In the genomic region with DNA sequence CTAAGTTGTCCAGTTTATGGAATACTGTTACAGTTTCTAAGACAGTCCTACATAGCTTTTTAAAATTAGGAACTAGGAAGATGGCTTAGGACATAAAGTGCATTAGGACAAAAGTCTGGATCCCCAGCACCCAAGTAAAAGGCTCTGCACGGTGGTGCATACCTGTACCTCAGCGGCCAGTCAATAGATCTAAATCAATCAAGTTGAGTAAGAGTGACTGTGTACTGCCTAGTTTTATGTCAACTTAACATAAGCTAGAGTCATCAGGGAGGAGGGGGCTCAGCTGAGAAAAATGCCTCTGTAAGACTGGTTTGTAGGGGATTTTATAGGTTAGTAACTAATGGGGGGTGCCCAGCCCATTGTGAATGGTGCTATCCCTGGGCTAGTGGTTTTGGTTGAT, we compare ENCODE assay signal across 21 mouse cellular contexts. TPM values are rescaled to one million over a fixed set of nuclear protein-coding genes. Genes with fewer than 3 reads are reported as not detected.
A peak's percentile ranks its signal among the peaks of the same experiment; 100 is the strongest.
DNase-seq lines count a peak whose midpoint lies in the region; ATAC-seq and TF ChIP-seq lines count a peak whose summit lies in the region.
"Had no signal": no experiment of that assay in that cellular context is flagged by ENCODE, and none has a peak within 500 bp of the region (broad histone marks: within the 10 kb centered on the region; RNA-seq: fewer than 3 reads in every experiment).

No protein-coding gene starts in this region.

- H3K27me3 ChIP-seq in heart, postnatal 0 days (ENCODE audit: control insufficient read depth, insufficient read depth, low read length), result no peaks in the 10 kb centered on the region
- H3K27me3 ChIP-seq in liver, adult 2 months (ENCODE audit: control insufficient read depth, insufficient read depth, low read length), result no peaks in the 10 kb centered on the region
- no peaks in the 10 kb centered on the region for H3K27me3 ChIP-seq in liver, embryonic 13.5 days
- no peaks in the 10 kb centered on the region for H3K27me3 ChIP-seq in liver, embryonic 16.5 days (ENCODE audit: control insufficient read depth, insufficient read depth, low read depth, low read length)
- H3K27me3 ChIP-seq: CH12.LX; megakaryocyte, embryonic 14.5 days; midbrain, embryonic 12.5 days had no signal

- peak overlapping the region; percentile 27 for H3K27ac ChIP-seq in heart, postnatal 0 days (ENCODE audit: low read depth)
- H3K27ac ChIP-seq in liver, adult 2 months (replicated peaks; ENCODE audit: insufficient read depth, low read depth, low read length), result peak overlapping the region; percentile 60
- H3K27ac ChIP-seq in liver, embryonic 13.5 days, result 0 out of 2 replicates have a peak overlapping the region, but pooled peaks have one; percentile 24
- 0 out of 2 replicates have a peak overlapping the region, but pooled peaks have one; percentile 27 for H3K27ac ChIP-seq in liver, embryonic 16.5 days (ENCODE audit: low read length)
- H3K27ac ChIP-seq: heart, adult 2 months; midbrain, embryonic 12.5 days had no signal

- no peaks in the 10 kb centered on the region for H3K9me3 ChIP-seq in heart, postnatal 0 days (replicated peaks; ENCODE audit: control insufficient read depth, low read length)
- H3K9me3 ChIP-seq in liver, embryonic 13.5 days (replicated peaks), result no peaks in the 10 kb centered on the region
- no peaks in the 10 kb centered on the region for H3K9me3 ChIP-seq in liver, embryonic 16.5 days (replicated peaks; ENCODE audit: control insufficient read depth, low read length)
- H3K9me3 ChIP-seq: megakaryocyte, embryonic 14.5 days; midbrain, embryonic 12.5 days had no signal

- peaks cover 20% of the 10 kb centered on the region for H3K79me2 ChIP-seq in liver, adult 2 months (ENCODE audit: control insufficient read depth, insufficient read depth, low read length)

- no peak for TF ChIP-seq CTCF in heart, postnatal 0 days (IDR thresholded peaks at IDR 0.05; ENCODE audit: low read depth)
- TF ChIP-seq CTCF in liver, adult 2 months (IDR thresholded peaks at IDR 0.05; ENCODE audit: low read depth, low read length), result no peak

- WGBS in heart, postnatal 0 days, result 76% methylated on average over 2 of the region's 2 CpGs
- WGBS in liver, adult 2 months, result 35% methylated on average over 2 of the region's 2 CpGs
- WGBS in liver, embryonic 13.5 days (ENCODE audit: insufficient replicate concordance), result 64% methylated on average over 2 of the region's 2 CpGs
- 73% methylated on average over 2 of the region's 2 CpGs for WGBS in liver, embryonic 16.5 days (ENCODE audit: insufficient replicate concordance)

- peaks cover 37% of the 10 kb centered on the region for H3K4me1 ChIP-seq in heart, postnatal 0 days (ENCODE audit: control insufficient read depth, insufficient read depth)
- H3K4me1 ChIP-seq in liver, adult 2 months (ENCODE audit: control insufficient read depth, insufficient read depth, low read length), result peaks cover 35% of the 10 kb centered on the region
- H3K4me1 ChIP-seq in liver, embryonic 13.5 days (replicated peaks), result peaks cover 53% of the 10 kb centered on the region
- peaks cover 18% of the 10 kb centered on the region for H3K4me1 ChIP-seq in liver, embryonic 16.5 days (ENCODE audit: control insufficient read depth, low read depth, low read length)

- TF ChIP-seq EP300 in heart, postnatal 0 days (IDR thresholded peaks at IDR 0.05; ENCODE audit: low read depth), result no peak

- H3K4me3 ChIP-seq in heart, postnatal 0 days (ENCODE audit: low read depth, low read length), result no peak overlapping the region
- H3K4me3 ChIP-seq in liver, adult 2 months (ENCODE audit: insufficient read depth, low read depth, low read length), result no peak overlapping the region
- H3K4me3 ChIP-seq in liver, embryonic 13.5 days (replicated peaks), result no peak overlapping the region
- H3K4me3 ChIP-seq in liver, embryonic 16.5 days (ENCODE audit: low read depth, low read length), result no peak overlapping the region
- H3K4me3 ChIP-seq: heart, adult 2 months; megakaryocyte, embryonic 14.5 days; midbrain, embryonic 12.5 days had no signal

- ATAC-seq in heart, postnatal 0 days (ENCODE audit: insufficient read depth, low read depth), result no peak
- peak; percentile 55 for ATAC-seq in liver, embryonic 13.5 days (ENCODE audit: low read depth)
- peak; percentile 76 for ATAC-seq in liver, embryonic 16.5 days (ENCODE audit: low read depth)
- ATAC-seq: activated CD4-positive, CD25-positive, alpha-beta regulatory T cell, adult 4 months; forebrain, embryonic 14.5 days had no signal

- DNase-seq in heart, postnatal 0 days (ENCODE audit: low spot score), result no peak
- no peak for DNase-seq in heart, adult 11 months
- DNase-seq in liver, adult 2 months (ENCODE audit: extremely low read depth, low read depth, low spot score), result peak; percentile 65
- no peak for DNase-seq in liver
- DNase-seq in liver, embryonic 13.5 days, result no peak
- no peak for DNase-seq in cerebellum, postnatal 4 days (ENCODE audit: low spot score in 2 of 2)
- DNase-seq: adrenal gland, adult 2 months; cerebellum, adult 2 months; cerebellum, postnatal 14 days; gastrocnemius, postnatal 25 days; heart, adult 2 months; kidney, adult 11 months; kidney, postnatal 36 days; lung, postnatal 4 days; thymus, postnatal 4 days had no signal

- H3K4me2 ChIP-seq in heart, postnatal 0 days (ENCODE audit: low read depth, low read length), result no peak overlapping the region
- H3K4me2 ChIP-seq in liver, embryonic 13.5 days, result peak overlapping the region; percentile 20
- peak overlapping the region; percentile 10; the same call in 1 of the 2 replicates for H3K4me2 ChIP-seq in liver, embryonic 16.5 days (ENCODE audit: low read depth, low read length)
- H3K4me2 ChIP-seq: midbrain, embryonic 12.5 days had no signal

- no peak overlapping the region for H3K9ac ChIP-seq in heart, postnatal 0 days (replicated peaks; ENCODE audit: low read depth, low read length)
- H3K9ac ChIP-seq in liver, adult 2 months (ENCODE audit: low read depth, low read length), result no peak overlapping the region
- H3K9ac ChIP-seq in liver, embryonic 13.5 days, result no peak overlapping the region
- H3K9ac ChIP-seq in liver, embryonic 16.5 days (ENCODE audit: low read depth, low read length), result no peak overlapping the region; the same call in 1 of the 2 replicates
- H3K9ac ChIP-seq: midbrain, embryonic 12.5 days had no signal

- TF ChIP-seq POLR2A in liver, adult 2 months (IDR thresholded peaks at IDR 0.05; ENCODE audit: extremely low read depth, insufficient read depth, low read length), result no peak

- H3K36me3 ChIP-seq in heart, postnatal 0 days (replicated peaks; ENCODE audit: control insufficient read depth, insufficient read depth, low read length), result no peaks in the 10 kb centered on the region
- no peaks in the 10 kb centered on the region for H3K36me3 ChIP-seq in liver, adult 2 months (ENCODE audit: control insufficient read depth, insufficient read depth, low read length)
- H3K36me3 ChIP-seq in liver, embryonic 13.5 days, result no peaks in the 10 kb centered on the region
- no peaks in the 10 kb centered on the region for H3K36me3 ChIP-seq in liver, embryonic 16.5 days (ENCODE audit: control insufficient read depth, insufficient read depth)
- H3K36me3 ChIP-seq: midbrain, embryonic 12.5 days had no signal

RNA-seq across cellular contexts. Expression of a gene that starts 9.3 kb away (rescaled TPM):
- total RNA-seq in heart, postnatal 0 days (2014; rRNA removed; ENCODE audit: low replicate concordance), result 27.1 and 33.2 TPM in 2 replicates
- 25.2 and 27.6 TPM in 2 replicates for polyA plus RNA-seq in heart, postnatal 0 days (2015; fragmentation: Nextera tagmentation; extraction: Ambion mirVana)
- 41.8 and 59.1 TPM in 2 replicates for total RNA-seq in liver, adult 2 months (2014; rRNA removed)
- 7.4 and 7.8 TPM in 2 replicates for polyA plus RNA-seq in liver, adult 2 months (2012; rRNA removed)
- polyA plus RNA-seq in liver, embryonic 13.5 days (2015; fragmentation: Nextera tagmentation; extraction: Ambion mirVana), result 18.3 and 19.9 TPM in 2 replicates
- 10.9 and 12.7 TPM in 2 replicates for polyA plus RNA-seq in liver, embryonic 16.5 days (2015; fragmentation: Nextera tagmentation; extraction: Ambion mirVana)
